Mouse (Mus musculus) adrenal gland, postnatal 36 days (tissue): ENCODE measurements around the gene Lage3. TPM values are rescaled to one million over a fixed set of nuclear protein-coding genes. Genes with fewer than 3 reads are reported as not detected.

ENCODE experiments used
- microRNA-seq: library from miRNA; unstranded; fragments of <30 nt; microRNA quantifications from one replicate; pipeline ENCODE4 v1.2.0, GENCODE M21; 2021
- total RNA-seq, 2 experiments: library from RNA; stranded (reverse); gene quantifications; 2 replicates each; pipeline ENCODE4 v1.2.3; 2021

Gene Lage3
- total RNA-seq, 2 experiments from 2014 or later, result 42.8 to 58.2 TPM

Small RNA genes lying within 50 kb of the gene (microRNA-seq; reads per million reads assigned to microRNA genes)
- gene Mir7092, result not detected

Other genes starting within 250 kb of the Lage3 start
- gene Opn1mw, start 226.2 kb downstream of the Lage3 start, total RNA-seq, result not detected
- 10 to 100 TPM; 35.1 to 38.4 TPM for gene Mecp2, start 218.3 kb downstream of the Lage3 start, total RNA-seq
- not detected for gene Tex28, start 185.8 kb downstream of the Lage3 start, total RNA-seq
- gene Tktl1, start 176.4 kb downstream of the Lage3 start, total RNA-seq, result not detected
- gene Flna, start 103.8 kb downstream of the Lage3 start, total RNA-seq, result 100 to 1,000 TPM; 129 to 211 TPM
- 100 to 1,000 TPM in 1 of 2 experiments, 10 to 100 TPM in 1; 53.0 to 121 TPM for gene Emd, start 98.9 kb downstream of the Lage3 start, total RNA-seq
- gene Rpl10, start 82.8 kb downstream of the Lage3 start, total RNA-seq, result 100 to 1,000 TPM; 409 to 419 TPM
- gene Taz, start 71.7 kb downstream of the Lage3 start, total RNA-seq, result 10 to 100 TPM; 64.7 to 87.2 TPM
- 10 to 100 TPM in 1 of 2 experiments, 1 to 10 TPM in 1; 9.4 to 16.3 TPM for gene Dnase1l1, start 71.3 kb downstream of the Lage3 start, total RNA-seq
- gene Atp6ap1, start 56.5 kb downstream of the Lage3 start, total RNA-seq, result 100 to 1,000 TPM; 235 to 239 TPM
- 100 to 1,000 TPM; 180 to 272 TPM for gene Gdi1, start 48.6 kb downstream of the Lage3 start, total RNA-seq
- 10 to 100 TPM; 63.3 to 78.7 TPM for gene Fam50a, start 40.6 kb downstream of the Lage3 start, total RNA-seq
- 10 to 100 TPM in 1 of 2 experiments, 1 to 10 TPM in 1; 6.0 to 13.1 TPM for gene Plxna3, start 24.6 kb downstream of the Lage3 start, total RNA-seq
- 10 to 100 TPM; 59.6 to 72.6 TPM for gene Ubl4a, start 19.6 kb upstream of the Lage3 start, total RNA-seq
- gene Slc10a3, start 19.7 kb upstream of the Lage3 start, total RNA-seq, result 10 to 100 TPM; 22.8 to 26.8 TPM
- gene Fam3a, start 39.7 kb upstream of the Lage3 start, total RNA-seq, result 10 to 100 TPM; 28.6 TPM
- gene Ikbkg, start 39.7 kb upstream of the Lage3 start, total RNA-seq, result 100 to 1,000 TPM in 1 of 2 experiments, 10 to 100 TPM in 1; 71.2 to 110 TPM
- gene G6pdx, start 75.6 kb upstream of the Lage3 start, total RNA-seq, result 100 to 1,000 TPM; 172 to 176 TPM
- gene Gm6880, start 127.8 kb upstream of the Lage3 start, total RNA-seq, result not detected
- gene Olfr1326-ps1, start 221.3 kb upstream of the Lage3 start, total RNA-seq, result not detected
- not detected for gene Olfr1325, start 239.1 kb upstream of the Lage3 start, total RNA-seq